Mouse (Mus musculus) bone marrow macrophage, adult 2 months (primary cell): ENCODE results near the gene Ccdc33.

Experiments
- CTCF ChIP-seq: IDR thresholded peaks from 2 replicates; pipeline ENCODE4 v1.5.1; 2012; ENCODE audit warnings: low read depth, mild to moderate bottlenecking, low read length, moderate library complexity
- POLR2A ChIP-seq: IDR thresholded peaks from 2 replicates; pipeline ENCODE4 v1.6.1; 2012; ENCODE audit warnings: mild to moderate bottlenecking, low read depth, low read length, borderline replicate concordance

- TF ChIP-seq CTCF (no peak), POLR2A (no peak)
Measured at GRCm38 (mm10) chr9:58118671-58119070, at the start of gene Ccdc33.
